Mouse (Mus musculus) cerebral cortex, adult 2 months (tissue): ENCODE measurements around the gene Ssty1.

ENCODE experiments used
- WGBS: fragments of 180-500 bp; shearing (Covaris S2); methylation state at CpG from one replicate; pipeline ENCODE4 v1.1.7; 2018; 5-methylcytosine and 5-hydroxymethylcytosine counted together

The Ssty1 gene

GRCm38 (mm10) chrY:18088816-18089215 is at the start of gene Ssty1:
Gene Ssty1, plus strand, starts transcription at chrY:18089116.

GRCm38 (mm10) chrY:18061712-18062111 is 27.2 kb upstream of the Ssty1 start, which contains the start of gene Gm21764:
Gene Gm21764, minus strand, starts transcription at chrY:18061812.
- WGBS, result no CpG with 5 or more reads among the region's 3 CpGs
